In the genomic region with DNA sequence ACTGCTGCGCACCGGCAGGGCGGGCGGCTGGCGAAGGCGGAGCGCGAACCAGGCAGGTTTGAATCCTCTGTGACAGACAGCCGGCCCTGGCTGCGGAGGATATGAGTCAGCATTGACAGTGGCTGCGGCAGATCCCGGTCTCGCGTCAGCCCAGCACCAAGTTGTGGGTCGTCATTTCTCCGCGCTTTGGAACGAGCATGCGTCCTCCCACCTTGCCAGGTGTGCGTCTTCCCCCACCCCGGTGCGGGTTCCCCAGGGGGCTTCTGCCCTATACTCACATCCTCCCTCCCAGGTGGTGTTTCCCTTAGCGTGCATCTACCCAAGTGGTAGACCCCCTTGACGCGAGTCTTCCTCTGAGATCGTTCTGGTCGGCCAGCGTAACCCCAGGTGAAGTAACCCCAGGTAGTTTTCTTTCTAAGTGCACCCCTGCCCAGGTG, we compare ENCODE assay signal across 8 mouse cellular contexts. TPM values are rescaled to one million over a fixed set of nuclear protein-coding genes. Genes with fewer than 3 reads are reported as not detected.
A peak's percentile ranks its signal among the peaks of the same experiment; 100 is the strongest.
DNase-seq lines count a peak whose midpoint lies in the region; ATAC-seq and TF ChIP-seq lines count a peak whose summit lies in the region.
"Not testable (repeated sequence)": the region's sequence is repeated elsewhere in the genome, so short reads cannot be mapped to it uniquely, and the experiment has no call there.

No protein-coding gene starts in this region.

- not testable (repeated sequence) for TF ChIP-seq CTCF in bone marrow, adult 2 months (IDR thresholded peaks at IDR 0.05; ENCODE audit: control insufficient read depth, insufficient read depth, low read length); intestine, postnatal 0 days (IDR thresholded peaks at IDR 0.05; ENCODE audit: low read depth)

- 0 out of 2 replicates have a peak, but pooled peaks have one; percentile 25 for ATAC-seq in embryonic facial prominence, embryonic 12.5 days (ENCODE audit: insufficient number of reproducible peaks, insufficient read depth, low FRiP score, low TSS enrichment)
- peak; percentile 86 for ATAC-seq in intestine, postnatal 0 days
- peak; percentile 68 for ATAC-seq in liver, embryonic 12.5 days
- peak; percentile 93 for ATAC-seq in midbrain, embryonic 16.5 days
- ATAC-seq in stomach, embryonic 14.5 days (ENCODE audit: insufficient number of reproducible peaks, insufficient read depth, low FRiP score, low read depth): peak; percentile 85

- peak; percentile 51 for DNase-seq in 416B (ENCODE audit: low read depth)
- not testable (repeated sequence) for DNase-seq in heart, embryonic 10.5 days (ENCODE audit: low spot score)

- 3% methylated on average over 16 of the region's 28 CpGs for WGBS in bone marrow, adult 2 months
- WGBS in embryonic facial prominence, embryonic 12.5 days: 17% methylated on average over 14 of the region's 28 CpGs
- WGBS in heart, embryonic 10.5 days: 8% methylated on average over 20 of the region's 28 CpGs
- 25% methylated on average over 11 of the region's 28 CpGs for WGBS in intestine, postnatal 0 days
- 3% methylated on average over 16 of the region's 28 CpGs for WGBS in liver, embryonic 12.5 days (ENCODE audit: insufficient replicate concordance)
- 17% methylated on average over 13 of the region's 28 CpGs for WGBS in midbrain, embryonic 16.5 days
- WGBS in stomach, embryonic 14.5 days: 15% methylated on average over 14 of the region's 28 CpGs

- H3K4me2 ChIP-seq in embryonic facial prominence, embryonic 12.5 days (replicated peaks): peak overlapping the region; percentile 79
- peak overlapping the region; percentile 72 for H3K4me2 ChIP-seq in intestine, postnatal 0 days (replicated peaks; ENCODE audit: low read depth)
- peak overlapping the region; percentile 89 for H3K4me2 ChIP-seq in liver, embryonic 12.5 days
- H3K4me2 ChIP-seq in midbrain, embryonic 16.5 days (ENCODE audit: low read length): peak overlapping the region; percentile 71
- peak overlapping the region; percentile 61 for H3K4me2 ChIP-seq in stomach, embryonic 14.5 days (replicated peaks; ENCODE audit: low read depth, low read length)

- not testable (repeated sequence) for H3K9me3 ChIP-seq in embryonic facial prominence, embryonic 12.5 days; heart, embryonic 10.5 days; intestine, postnatal 0 days (ENCODE audit: control insufficient read depth); liver, embryonic 12.5 days (replicated peaks); midbrain, embryonic 16.5 days (replicated peaks; ENCODE audit: control insufficient read depth, low read length, poor library complexity, severe bottlenecking); stomach, embryonic 14.5 days (ENCODE audit: control insufficient read depth, low read depth, low read length)

- not testable (repeated sequence) for H3K9ac ChIP-seq in embryonic facial prominence, embryonic 12.5 days; intestine, postnatal 0 days (ENCODE audit: low read depth, low read length); stomach, embryonic 14.5 days (replicated peaks; ENCODE audit: low read depth, low read length)
- H3K9ac ChIP-seq in liver, embryonic 12.5 days: peak overlapping the region; percentile 89
- H3K9ac ChIP-seq in midbrain, embryonic 16.5 days (ENCODE audit: low read depth, low read length): peak overlapping the region; percentile 56; the same call in 1 of the 2 replicates

- H3K36me3 ChIP-seq in embryonic facial prominence, embryonic 12.5 days: peaks cover 45% of the 10 kb centered on the region
- peaks cover 32% of the 10 kb centered on the region for H3K36me3 ChIP-seq in heart, embryonic 10.5 days
- H3K36me3 ChIP-seq in intestine, postnatal 0 days (ENCODE audit: control insufficient read depth, insufficient read depth): peaks cover 27% of the 10 kb centered on the region; the same call in 1 of the 2 replicates
- H3K36me3 ChIP-seq in liver, embryonic 12.5 days: peaks cover 36% of the 10 kb centered on the region
- not testable (repeated sequence) for H3K36me3 ChIP-seq in midbrain, embryonic 16.5 days (ENCODE audit: control insufficient read depth, insufficient read depth, low read length); stomach, embryonic 14.5 days (ENCODE audit: control insufficient read depth, insufficient read depth, low read length)

- not testable (repeated sequence) for H3K4me1 ChIP-seq in bone marrow, adult 2 months (ENCODE audit: control insufficient read depth, insufficient read depth, low read length); intestine, postnatal 0 days (replicated peaks; ENCODE audit: control insufficient read depth, insufficient read depth, low read length); stomach, embryonic 14.5 days (ENCODE audit: control insufficient read depth, insufficient read depth, low read length)
- peaks cover 12% of the 10 kb centered on the region for H3K4me1 ChIP-seq in embryonic facial prominence, embryonic 12.5 days
- H3K4me1 ChIP-seq in heart, embryonic 10.5 days: peaks cover 26% of the 10 kb centered on the region
- H3K4me1 ChIP-seq in liver, embryonic 12.5 days: peaks cover 64% of the 10 kb centered on the region
- peaks cover 15% of the 10 kb centered on the region for H3K4me1 ChIP-seq in midbrain, embryonic 16.5 days (ENCODE audit: control insufficient read depth, insufficient read depth, low read length)

- not testable (repeated sequence) for TF ChIP-seq POLR2A in bone marrow, adult 2 months (IDR thresholded peaks at IDR 0.05; ENCODE audit: borderline replicate concordance, control insufficient read depth, low read depth, low read length)

- H3K27ac ChIP-seq in bone marrow, adult 2 months (ENCODE audit: control insufficient read depth, insufficient read depth, low read depth, low read length, poor library complexity): peak overlapping the region; percentile 81
- H3K27ac ChIP-seq in embryonic facial prominence, embryonic 12.5 days: peak overlapping the region; percentile 19; the same call in 1 of the 2 replicates
- H3K27ac ChIP-seq in heart, embryonic 10.5 days: peak overlapping the region; percentile 77
- H3K27ac ChIP-seq in intestine, postnatal 0 days (ENCODE audit: low read depth, low read length): peak overlapping the region; percentile 57; the same call in 1 of the 2 replicates
- peak overlapping the region; percentile 99 for H3K27ac ChIP-seq in liver, embryonic 12.5 days
- not testable (repeated sequence) for H3K27ac ChIP-seq in midbrain, embryonic 16.5 days (ENCODE audit: low read length); stomach, embryonic 14.5 days (ENCODE audit: low read length)

- not testable (repeated sequence) for H3K27me3 ChIP-seq in embryonic facial prominence, embryonic 12.5 days; heart, embryonic 10.5 days (ENCODE audit: insufficient read depth, poor library complexity, severe bottlenecking); intestine, postnatal 0 days (replicated peaks; ENCODE audit: control insufficient read depth, insufficient read depth, low read length); liver, embryonic 12.5 days (replicated peaks); midbrain, embryonic 16.5 days (ENCODE audit: control insufficient read depth, insufficient read depth, low read depth, low read length); stomach, embryonic 14.5 days (ENCODE audit: control insufficient read depth, insufficient read depth, low read length)

- H3K4me3 ChIP-seq in bone marrow, adult 2 months (replicated peaks; ENCODE audit: control insufficient read depth, low read depth, low read length): peak overlapping the region; percentile 70
- H3K4me3 ChIP-seq in embryonic facial prominence, embryonic 12.5 days: peak overlapping the region; percentile 39
- peak overlapping the region; percentile 67 for H3K4me3 ChIP-seq in heart, embryonic 10.5 days
- H3K4me3 ChIP-seq in intestine, postnatal 0 days (ENCODE audit: low read depth, low read length): peak overlapping the region; percentile 38
- peak overlapping the region; percentile 80 for H3K4me3 ChIP-seq in liver, embryonic 12.5 days
- H3K4me3 ChIP-seq in midbrain, embryonic 16.5 days (ENCODE audit: low read depth, low read length): peak overlapping the region; percentile 45
- not testable (repeated sequence) for H3K4me3 ChIP-seq in stomach, embryonic 14.5 days (ENCODE audit: low read depth, low read length)

RNA-seq across cellular contexts. Expression of a gene that starts 17.4 kb away (rescaled TPM):
- 10.8 and 21.7 TPM in 2 replicates for polyA plus RNA-seq in bone marrow, adult 2 months (2011; ENCODE audit: insufficient read depth, insufficient read length, low replicate concordance, missing spikeins)
- 34.1 and 34.9 TPM in 2 replicates for polyA plus RNA-seq in embryonic facial prominence, embryonic 12.5 days (2016; fragmentation: Nextera tagmentation; extraction: Ambion mirVana)
- polyA plus RNA-seq in heart, embryonic 10.5 days (2016; fragmentation: Nextera tagmentation; extraction: Ambion mirVana): 31.2 and 36.7 TPM in 2 replicates
- 41.0 and 42.1 TPM in 2 replicates for polyA plus RNA-seq in intestine, postnatal 0 days (2015; fragmentation: Nextera tagmentation; extraction: Ambion mirVana)
- polyA plus RNA-seq in liver, embryonic 12.5 days (2016; fragmentation: Nextera tagmentation; extraction: Ambion mirVana): 22.2 and 24.4 TPM in 2 replicates
- 99.8 and 114 TPM in 2 replicates for polyA plus RNA-seq in midbrain, embryonic 16.5 days (2015; fragmentation: Nextera tagmentation; extraction: Ambion mirVana)
- polyA plus RNA-seq in stomach, embryonic 14.5 days (2014; fragmentation: Nextera tagmentation; extraction: Ambion mirVana): 44.3 and 44.4 TPM in 2 replicates

RNA-seq across cellular contexts. Expression of a gene that starts 17.4 kb away (rescaled TPM):
- 24.4 and 37.1 TPM in 2 replicates for polyA plus RNA-seq in bone marrow, adult 2 months (2011; ENCODE audit: insufficient read depth, insufficient read length, low replicate concordance, missing spikeins)
- 63.7 and 65.8 TPM in 2 replicates for polyA plus RNA-seq in embryonic facial prominence, embryonic 12.5 days (2016; fragmentation: Nextera tagmentation; extraction: Ambion mirVana)
- polyA plus RNA-seq in heart, embryonic 10.5 days (2016; fragmentation: Nextera tagmentation; extraction: Ambion mirVana): 44.9 and 58.4 TPM in 2 replicates
- polyA plus RNA-seq in intestine, postnatal 0 days (2015; fragmentation: Nextera tagmentation; extraction: Ambion mirVana): 23.3 and 23.4 TPM in 2 replicates
- polyA plus RNA-seq in liver, embryonic 12.5 days (2016; fragmentation: Nextera tagmentation; extraction: Ambion mirVana): 32.6 and 33.3 TPM in 2 replicates
- polyA plus RNA-seq in midbrain, embryonic 16.5 days (2015; fragmentation: Nextera tagmentation; extraction: Ambion mirVana): 57.4 and 61.2 TPM in 2 replicates
- polyA plus RNA-seq in stomach, embryonic 14.5 days (2014; fragmentation: Nextera tagmentation; extraction: Ambion mirVana): 41.1 and 42.4 TPM in 2 replicates

RNA-seq across cellular contexts. Expression of a gene that starts 33.6 kb away (rescaled TPM):
- polyA plus RNA-seq in bone marrow, adult 2 months (2011; ENCODE audit: insufficient read depth, insufficient read length, low replicate concordance, missing spikeins): 4.7 and 14.3 TPM in 2 replicates
- 1.5 and 1.9 TPM in 2 replicates for polyA plus RNA-seq in embryonic facial prominence, embryonic 12.5 days (2016; fragmentation: Nextera tagmentation; extraction: Ambion mirVana)
- polyA plus RNA-seq in heart, embryonic 10.5 days (2016; fragmentation: Nextera tagmentation; extraction: Ambion mirVana): 0.54 and 1.3 TPM in 2 replicates
- 0.86 and 1.1 TPM in 2 replicates for polyA plus RNA-seq in intestine, postnatal 0 days (2015; fragmentation: Nextera tagmentation; extraction: Ambion mirVana)
- 0.30 and 0.44 TPM in 2 replicates for polyA plus RNA-seq in liver, embryonic 12.5 days (2016; fragmentation: Nextera tagmentation; extraction: Ambion mirVana)
- polyA plus RNA-seq in midbrain, embryonic 16.5 days (2015; fragmentation: Nextera tagmentation; extraction: Ambion mirVana): 30.2 and 38.1 TPM in 2 replicates
- 2.3 and 3.9 TPM in 2 replicates for polyA plus RNA-seq in stomach, embryonic 14.5 days (2014; fragmentation: Nextera tagmentation; extraction: Ambion mirVana)

RNA-seq across cellular contexts. Expression of a gene that starts 34.3 kb away (rescaled TPM):
- polyA plus RNA-seq in bone marrow, adult 2 months (2011; ENCODE audit: insufficient read depth, insufficient read length, low replicate concordance, missing spikeins): 9.5 and 29.1 TPM in 2 replicates
- polyA plus RNA-seq in embryonic facial prominence, embryonic 12.5 days (2016; fragmentation: Nextera tagmentation; extraction: Ambion mirVana): 10.6 and 12.9 TPM in 2 replicates
- 6.5 and 7.4 TPM in 2 replicates for polyA plus RNA-seq in heart, embryonic 10.5 days (2016; fragmentation: Nextera tagmentation; extraction: Ambion mirVana)
- 1.9 and 2.2 TPM in 2 replicates for polyA plus RNA-seq in intestine, postnatal 0 days (2015; fragmentation: Nextera tagmentation; extraction: Ambion mirVana)
- 15.0 and 17.7 TPM in 2 replicates for polyA plus RNA-seq in liver, embryonic 12.5 days (2016; fragmentation: Nextera tagmentation; extraction: Ambion mirVana)
- polyA plus RNA-seq in midbrain, embryonic 16.5 days (2015; fragmentation: Nextera tagmentation; extraction: Ambion mirVana): 18.3 and 19.2 TPM in 2 replicates
- polyA plus RNA-seq in stomach, embryonic 14.5 days (2014; fragmentation: Nextera tagmentation; extraction: Ambion mirVana): 5.7 and 6.8 TPM in 2 replicates

RNA-seq across cellular contexts. Expression of a gene that starts 38.2 kb away (rescaled TPM):
- polyA plus RNA-seq in bone marrow, adult 2 months (2011; ENCODE audit: insufficient read depth, insufficient read length, low replicate concordance, missing spikeins): 13.1 and 19.4 TPM in 2 replicates
- polyA plus RNA-seq in embryonic facial prominence, embryonic 12.5 days (2016; fragmentation: Nextera tagmentation; extraction: Ambion mirVana): 35.1 and 35.3 TPM in 2 replicates
- 27.3 and 34.6 TPM in 2 replicates for polyA plus RNA-seq in heart, embryonic 10.5 days (2016; fragmentation: Nextera tagmentation; extraction: Ambion mirVana)
- 17.5 and 18.5 TPM in 2 replicates for polyA plus RNA-seq in intestine, postnatal 0 days (2015; fragmentation: Nextera tagmentation; extraction: Ambion mirVana)
- 28.8 and 32.1 TPM in 2 replicates for polyA plus RNA-seq in liver, embryonic 12.5 days (2016; fragmentation: Nextera tagmentation; extraction: Ambion mirVana)
- 33.7 and 33.8 TPM in 2 replicates for polyA plus RNA-seq in midbrain, embryonic 16.5 days (2015; fragmentation: Nextera tagmentation; extraction: Ambion mirVana)
- polyA plus RNA-seq in stomach, embryonic 14.5 days (2014; fragmentation: Nextera tagmentation; extraction: Ambion mirVana): 31.5 and 32.4 TPM in 2 replicates

Comparison
In these comparisons a context has a peak if more than half of its experiments do, and no peak if none do; other contexts are left out.
1. ATAC-seq: peak in every context shown above with its lines; median percentile 93 in midbrain, embryonic 16.5 days; 86 in intestine, postnatal 0 days; 85 in stomach, embryonic 14.5 days; 68 in liver, embryonic 12.5 days; 25 in embryonic facial prominence, embryonic 12.5 days.